Mouse (Mus musculus): ENCODE measurements around the gene Teddm3. TPM values are rescaled to one million over a fixed set of nuclear protein-coding genes. Genes with fewer than 3 reads are reported as not detected.
"Not testable (repeated sequence)": the region's sequence is repeated elsewhere in the genome, so short reads cannot be mapped to it uniquely, and the experiment has no call there.

Teddm3 gene
- polyA plus RNA-seq, 1 experiment from 2014 or later, result not detected

- ChIA-PET CTCF (interaction anchor here (1.5 to 2.7 kb wide), 2 partner anchors 10 to 13 kb away, joined by 3 to 13 read pairs; partner anchors contain the start of gene Ephb3), POLR2A (no interaction called here)
- no peak for TF ChIP-seq CTCF (IDR thresholded peaks at IDR 0.05)
- DNase-seq (ENCODE audit: low read depth, low spot score), result no peak
- in situ Hi-C loops (cut with MboI; ENCODE audit: low pct_unique_long_range_greater_than_20kb), result no loop called here
- no peak for ATAC-seq
- H3K27me3 ChIP-seq, result peaks cover 27% of the 10 kb centered on the region
Measured at GRCm38 (mm10) chr16:21191569-21191968, 37.8 kb upstream of the Teddm3 start.

- in situ Hi-C loops (cut with MboI; ENCODE audit: low pct_unique_long_range_greater_than_20kb), result loop anchor here (10.0 kb wide), 2 partner anchors 274 to 384 kb away; no protein-coding TSS in a partner anchor
- no peak for DNase-seq (ENCODE audit: low read depth, low spot score)
- CTCF ChIA-PET, result no interaction called here
- peaks cover 10% of the 10 kb centered on the region for H3K27me3 ChIP-seq
- ATAC-seq, result no peak
- POLR2A ChIA-PET, result no interaction called here
- peak; percentile 52 for TF ChIP-seq CTCF (IDR thresholded peaks at IDR 0.05)
Measured at GRCm38 (mm10) chr16:21188345-21188744, 34.5 kb upstream of the Teddm3 start.

GRCm38 (mm10) chr16:21187568-21187967, 33.8 kb upstream of the Teddm3 start:
- ChIA-PET CTCF (interaction anchor here (1.2 kb wide), 1 partner anchor 23 kb away, joined by 4 read pairs; no protein-coding TSS in a partner anchor), POLR2A (no interaction called here)
- H3K27me3 ChIP-seq, result peaks cover 10% of the 10 kb centered on the region
- ATAC-seq (no peak), DNase-seq (ENCODE audit: low read depth, low spot score) (no peak)
- in situ Hi-C loops (cut with MboI; ENCODE audit: low pct_unique_long_range_greater_than_20kb), result loop anchor here (10.0 kb wide), 2 partner anchors 273 to 383 kb away; no protein-coding TSS in a partner anchor
- no peak for TF ChIP-seq CTCF (IDR thresholded peaks at IDR 0.05)

GRCm38 (mm10) chr16:21184697-21185096, 30.9 kb upstream of the Teddm3 start:
- DNase-seq (ENCODE audit: low read depth, low spot score), result no peak
- in situ Hi-C loops (cut with MboI; ENCODE audit: low pct_unique_long_range_greater_than_20kb), result loop anchor here (10.0 kb wide), 2 partner anchors 270 to 380 kb away; no protein-coding TSS in a partner anchor
- POLR2A ChIA-PET, result no interaction called here
- peaks cover 4% of the 10 kb centered on the region for H3K27me3 ChIP-seq
- no peak for ATAC-seq
- no peak for TF ChIP-seq CTCF (IDR thresholded peaks at IDR 0.05)
- CTCF ChIA-PET, result interaction anchor here (0.8 to 1.4 kb wide), 2 partner anchors 8 to 74 kb away, joined by 3 to 6 read pairs; no protein-coding TSS in a partner anchor

- DNase-seq (ENCODE audit: low read depth, low spot score) (no peak), ATAC-seq (no peak)
- TF ChIP-seq CTCF (IDR thresholded peaks at IDR 0.05), result no peak
- ChIA-PET CTCF (interaction anchor here (0.5 to 3.0 kb wide), 3 partner anchors 9 to 17 kb away, joined by 3 to 13 read pairs (median 4); no protein-coding TSS in a partner anchor), POLR2A (no interaction called here)
- H3K27me3 ChIP-seq, result no peaks in the 10 kb centered on the region
- in situ Hi-C loops (cut with MboI; ENCODE audit: low pct_unique_long_range_greater_than_20kb), result loop anchor here (10.0 kb wide), 2 partner anchors 267 to 377 kb away; no protein-coding TSS in a partner anchor
Measured at GRCm38 (mm10) chr16:21182108-21182507, 28.3 kb upstream of the Teddm3 start.

- no peak for ATAC-seq
- ChIA-PET CTCF (no interaction called here), POLR2A (no interaction called here)
- H3K27me3 ChIP-seq, result peaks cover 14% of the 10 kb centered on the region
- DNase-seq (ENCODE audit: low read depth, low spot score), result no peak
- in situ Hi-C loops (cut with MboI; ENCODE audit: low pct_unique_long_range_greater_than_20kb), result no loop called here
- no peak for TF ChIP-seq CTCF (IDR thresholded peaks at IDR 0.05)
Measured at GRCm38 (mm10) chr16:21175236-21175635, 21.4 kb upstream of the Teddm3 start.

GRCm38 (mm10) chr16:21168730-21169129, 14.9 kb upstream of the Teddm3 start:
- ChIA-PET POLR2A (no interaction called here), CTCF (no interaction called here)
- TF ChIP-seq CTCF (IDR thresholded peaks at IDR 0.05), result no peak
- no peaks in the 10 kb centered on the region for H3K27me3 ChIP-seq
- ATAC-seq (no peak), DNase-seq (ENCODE audit: low read depth, low spot score) (no peak)
- in situ Hi-C loops (cut with MboI; ENCODE audit: low pct_unique_long_range_greater_than_20kb), result loop anchor here (5.0 kb wide), 1 partner anchor 86 kb away; no protein-coding TSS in a partner anchor

GRCm38 (mm10) chr16:21165343-21166220, 11.8 kb upstream of the Teddm3 start:
- in situ Hi-C loops (cut with MboI; ENCODE audit: low pct_unique_long_range_greater_than_20kb), result loop anchor here (5.0 kb wide), 1 partner anchor 83 kb away; no protein-coding TSS in a partner anchor
- peak; percentile 24 for TF ChIP-seq CTCF (IDR thresholded peaks at IDR 0.05)
- DNase-seq (ENCODE audit: low read depth, low spot score); POLR2A ChIA-PET; H3K27me3 ChIP-seq: not testable (repeated sequence)
- peak; percentile 94 for ATAC-seq
- CTCF ChIA-PET, result interaction anchor here (0.8 to 1.0 kb wide), 2 partner anchors 16 to 37 kb away, joined by 3 to 4 read pairs; no protein-coding TSS in a partner anchor

GRCm38 (mm10) chr16:21163423-21163822, 9.6 kb upstream of the Teddm3 start:
- DNase-seq (ENCODE audit: low read depth, low spot score); H3K27me3 ChIP-seq; POLR2A ChIA-PET; in situ Hi-C loops (cut with MboI; ENCODE audit: low pct_unique_long_range_greater_than_20kb); ATAC-seq: not testable (repeated sequence)
- CTCF ChIA-PET, result interaction anchor here (1.1 kb wide), 1 partner anchor 24 kb away, joined by 4 read pairs; no protein-coding TSS in a partner anchor

- ATAC-seq; H3K27me3 ChIP-seq; DNase-seq (ENCODE audit: low read depth, low spot score); in situ Hi-C loops (cut with MboI; ENCODE audit: low pct_unique_long_range_greater_than_20kb); POLR2A ChIA-PET; CTCF ChIA-PET: not testable (repeated sequence)
Measured at GRCm38 (mm10) chr16:21159226-21159625, 5.4 kb upstream of the Teddm3 start.

GRCm38 (mm10) chr16:21156261-21156660, 2.5 kb upstream of the Teddm3 start:
- CTCF ChIA-PET; ATAC-seq; POLR2A ChIA-PET; in situ Hi-C loops (cut with MboI; ENCODE audit: low pct_unique_long_range_greater_than_20kb); H3K27me3 ChIP-seq; DNase-seq (ENCODE audit: low read depth, low spot score): not testable (repeated sequence)

All from Patski (cell line).